30 mouse cellular contexts compared by ENCODE assay signal in the genomic region with DNA sequence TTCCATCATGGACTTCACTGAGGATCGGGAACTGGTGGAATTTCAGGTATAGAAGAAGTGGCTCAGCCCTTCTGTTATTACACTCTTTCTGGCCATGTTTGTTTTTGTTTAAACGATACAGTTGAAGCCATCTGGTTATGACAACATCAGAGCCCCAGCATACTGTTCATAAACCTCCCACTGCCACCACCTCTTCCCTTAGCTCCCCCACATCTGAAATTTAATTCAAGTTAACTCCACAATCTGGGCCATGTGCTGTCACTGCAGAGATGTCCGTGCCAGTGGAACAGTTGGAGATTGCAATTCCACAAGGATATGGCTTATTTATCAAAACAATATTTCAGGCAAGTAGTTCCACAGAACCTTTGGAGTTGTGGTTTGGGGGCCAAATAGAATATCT. TPM values are rescaled to one million over a fixed set of nuclear protein-coding genes. Genes with fewer than 3 reads are reported as not detected.
DNase-seq lines count a peak whose midpoint lies in the region; ATAC-seq and TF ChIP-seq lines count a peak whose summit lies in the region.
"Had no signal": no experiment of that assay in that cellular context is flagged by ENCODE, and none has a peak within 500 bp of the region (broad histone marks: within the 10 kb centered on the region; RNA-seq: fewer than 3 reads in every experiment).

No protein-coding gene starts in this region.

- no peak overlapping the region for H3K4me3 ChIP-seq in forebrain, embryonic 15.5 days
- no peak overlapping the region for H3K4me3 ChIP-seq in forebrain, embryonic 14.5 days (ENCODE audit: low read depth, low read length)
- H3K4me3 ChIP-seq in layer of hippocampus, adult 2 months: no peak overlapping the region
- H3K4me3 ChIP-seq: hindbrain, embryonic 12.5 days; limb, embryonic 13.5 days; lung, embryonic 15.5 days; midbrain, embryonic 10.5 days; midbrain, embryonic 15.5 days; neural tube, embryonic 15.5 days had no signal

- peaks cover 32% of the 10 kb centered on the region for H3K36me3 ChIP-seq in forebrain, embryonic 15.5 days
- H3K36me3 ChIP-seq in forebrain, embryonic 14.5 days (ENCODE audit: control insufficient read depth, insufficient read depth, low read length): peaks cover 47% of the 10 kb centered on the region

- WGBS in forebrain, embryonic 15.5 days: 73% methylated on average over 3 of the region's 3 CpGs
- WGBS in forebrain, embryonic 14.5 days: 81% methylated on average over 3 of the region's 3 CpGs

- peak overlapping the region; percentile 41 for H3K27ac ChIP-seq in forebrain, embryonic 15.5 days (replicated peaks)
- no peak overlapping the region for H3K27ac ChIP-seq in forebrain, embryonic 14.5 days (ENCODE audit: low read depth, low read length)
- peak overlapping the region; percentile 53; the same call in 1 of the 2 replicates for H3K27ac ChIP-seq in layer of hippocampus, adult 2 months
- H3K27ac ChIP-seq: hindbrain, embryonic 12.5 days; limb, embryonic 13.5 days; lung, embryonic 15.5 days; midbrain, embryonic 10.5 days; neural tube, embryonic 15.5 days; stomach, postnatal 0 days had no signal

- H3K4me2 ChIP-seq in forebrain, embryonic 15.5 days (replicated peaks): no peak overlapping the region
- no peak overlapping the region for H3K4me2 ChIP-seq in forebrain, embryonic 14.5 days (ENCODE audit: low read length)
- H3K4me2 ChIP-seq: heart, embryonic 11.5 days; hindbrain, embryonic 12.5 days; limb, embryonic 13.5 days; liver, embryonic 11.5 days; lung, embryonic 15.5 days; midbrain, embryonic 15.5 days; neural tube, embryonic 15.5 days had no signal

- peaks cover 11% of the 10 kb centered on the region for H3K4me1 ChIP-seq in forebrain, embryonic 15.5 days
- H3K4me1 ChIP-seq in forebrain, embryonic 14.5 days (ENCODE audit: control insufficient read depth, insufficient read depth, low read length): peaks cover 6% of the 10 kb centered on the region
- H3K4me1 ChIP-seq: hindbrain, embryonic 12.5 days; limb, embryonic 13.5 days; lung, embryonic 15.5 days; midbrain, embryonic 15.5 days; neural tube, embryonic 15.5 days had no signal

- intact Hi-C loops in left cerebral cortex, postnatal 10 days (cut with DNase I): no loop called here

- no peak for DNase-seq in forebrain, embryonic 14.5 days (ENCODE audit: low spot score)
- DNase-seq in left cerebral cortex, adult 18-20 months (ENCODE audit: low spot score in 2 of 2): peak; percentile 30 to 31
- no peak for DNase-seq in left cerebral cortex, postnatal 10 days (ENCODE audit: extremely low spot score in 1 of 2, low spot score in 2 of 2)
- peak; percentile 42 to 74 for DNase-seq in layer of hippocampus, adult 2 months (ENCODE audit: low spot score in 2 of 2)
- peak; percentile 61 for DNase-seq in telencephalon, adult 2 months (ENCODE audit: low read depth, low spot score)
- DNase-seq in urinary bladder, postnatal 4 days (ENCODE audit: low spot score in 2 of 2): no peak
- DNase-seq: adrenal gland, postnatal 14 days; cerebellum, postnatal 14 days; gastrocnemius, postnatal 14 days; heart, postnatal 36 days; kidney, adult 11 months; kidney, postnatal 14 days; right cerebral cortex, postnatal 4 days; thymus, adult 2 months; thymus, postnatal 36 days had no signal

- no peaks in the 10 kb centered on the region for H3K27me3 ChIP-seq in forebrain, embryonic 15.5 days
- H3K27me3 ChIP-seq in forebrain, embryonic 14.5 days (replicated peaks; ENCODE audit: control insufficient read depth, insufficient read depth, low read length): no peaks in the 10 kb centered on the region
- H3K27me3 ChIP-seq: hindbrain, embryonic 12.5 days; limb, embryonic 13.5 days; lung, embryonic 15.5 days; midbrain, embryonic 15.5 days; neural tube, embryonic 15.5 days; Patski had no signal

- H3K9me3 ChIP-seq in forebrain, embryonic 15.5 days: no peaks in the 10 kb centered on the region
- no peaks in the 10 kb centered on the region for H3K9me3 ChIP-seq in forebrain, embryonic 14.5 days (replicated peaks; ENCODE audit: control insufficient read depth, low read length)
- H3K9me3 ChIP-seq: hindbrain, embryonic 12.5 days; limb, embryonic 13.5 days; lung, embryonic 15.5 days; midbrain, embryonic 10.5 days; midbrain, embryonic 15.5 days; neural tube, embryonic 15.5 days had no signal

- no peak for TF ChIP-seq CTCF in layer of hippocampus, adult 2 months (conservative IDR thresholded peaks at IDR 0.05)

- no peak overlapping the region for H3K9ac ChIP-seq in forebrain, embryonic 15.5 days (replicated peaks)
- no peak overlapping the region for H3K9ac ChIP-seq in forebrain, embryonic 14.5 days (ENCODE audit: low read length)
- H3K9ac ChIP-seq: hindbrain, embryonic 12.5 days; limb, embryonic 13.5 days; lung, embryonic 15.5 days; midbrain, embryonic 15.5 days; neural tube, embryonic 15.5 days had no signal

- ATAC-seq in forebrain, embryonic 15.5 days (replicated peaks): no peak
- ATAC-seq in forebrain, embryonic 14.5 days: no peak
- ATAC-seq: forebrain, embryonic 16.5 days; midbrain, embryonic 15.5 days; Patski had no signal

RNA-seq across cellular contexts. Expression of a gene that starts 20.0 kb away (rescaled TPM):
- 6.3 and 6.9 TPM in 2 replicates for polyA plus RNA-seq in forebrain, embryonic 15.5 days (2015; fragmentation: Nextera tagmentation; extraction: Ambion mirVana)
- polyA plus RNA-seq in forebrain, embryonic 14.5 days (2014; fragmentation: Nextera tagmentation; extraction: Ambion mirVana): 7.8 and 10.3 TPM in 2 replicates
- total RNA-seq in left cerebral cortex, adult 18-20 months (2021): 10 to 100 TPM; 23.4 to 32.6 TPM
- 10 to 100 TPM; 35.6 to 41.7 TPM for total RNA-seq in left cerebral cortex, postnatal 10 days (2021)
- 10 to 100 TPM; 13.5 to 18.5 TPM for total RNA-seq in layer of hippocampus, adult 2 months (2021)
- total RNA-seq: megakaryocyte progenitor cell, adult 5-6 weeks; MEL had no signal
- polyA plus RNA-seq: liver, embryonic 16.5 days had no signal

Comparison
In these comparisons a context has a peak if more than half of its experiments do, and no peak if none do; other contexts are left out.
1. DNase-seq: peak in left cerebral cortex, adult 18-20 months (2 of 2), layer of hippocampus, adult 2 months (2 of 2) and telencephalon, adult 2 months (single experiment); none in forebrain, embryonic 14.5 days (single experiment), left cerebral cortex, postnatal 10 days (0 of 2) and urinary bladder, postnatal 4 days (0 of 2).